Mouse (Mus musculus) left cerebral cortex, postnatal 4 days (tissue): Measurements from ENCODE around the gene Tbl3. TPM values are rescaled to one million over a fixed set of nuclear protein-coding genes. Genes with fewer than 3 reads are reported as not detected.
A peak's percentile ranks its signal among the peaks of the same experiment; 100 is the strongest.
"Not testable (repeated sequence)": the region's sequence is repeated elsewhere in the genome, so short reads cannot be mapped to it uniquely, and the experiment has no call there.

Experiments used
- DNase-seq: peaks from one replicate; pipeline ENCODE4 v3.0.0-alpha.2; 2022
- intact Hi-C: fragments of 180-260 bp; cut with DNase I; formaldehyde crosslinking; loops from one replicate; pipeline ENCODE4 v1.15.1; 2025
- total RNA-seq, 2 experiments: library from RNA; stranded (reverse); gene quantifications; 2 replicates each; pipeline ENCODE4 v1.2.3; 2021

Gene Tbl3
- total RNA-seq, 2 experiments from 2014 or later, result 34.8 to 36.6 TPM

DNA sequence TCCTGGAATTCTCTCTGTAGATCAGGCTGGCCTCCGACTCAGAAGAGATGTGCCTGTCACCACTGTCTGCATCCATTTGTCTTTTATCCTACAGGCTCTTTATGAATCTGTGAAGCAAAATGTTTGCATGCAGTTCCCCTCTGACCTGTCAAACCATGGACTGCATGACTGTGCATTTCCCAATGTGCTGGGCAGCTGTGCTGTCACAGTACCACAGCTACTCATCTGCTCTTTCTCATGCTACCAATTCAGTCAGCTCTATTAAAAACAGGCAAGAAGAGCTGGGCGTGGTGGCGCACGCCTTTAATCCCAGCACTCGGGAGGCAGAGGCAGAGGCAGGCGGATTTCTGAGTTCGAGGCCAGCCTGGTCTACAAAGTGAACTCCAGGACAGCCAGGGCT lies 40.4 kb downstream of the Tbl3 start:
- DNase-seq, intact Hi-C loops: not testable (repeated sequence)

DNA sequence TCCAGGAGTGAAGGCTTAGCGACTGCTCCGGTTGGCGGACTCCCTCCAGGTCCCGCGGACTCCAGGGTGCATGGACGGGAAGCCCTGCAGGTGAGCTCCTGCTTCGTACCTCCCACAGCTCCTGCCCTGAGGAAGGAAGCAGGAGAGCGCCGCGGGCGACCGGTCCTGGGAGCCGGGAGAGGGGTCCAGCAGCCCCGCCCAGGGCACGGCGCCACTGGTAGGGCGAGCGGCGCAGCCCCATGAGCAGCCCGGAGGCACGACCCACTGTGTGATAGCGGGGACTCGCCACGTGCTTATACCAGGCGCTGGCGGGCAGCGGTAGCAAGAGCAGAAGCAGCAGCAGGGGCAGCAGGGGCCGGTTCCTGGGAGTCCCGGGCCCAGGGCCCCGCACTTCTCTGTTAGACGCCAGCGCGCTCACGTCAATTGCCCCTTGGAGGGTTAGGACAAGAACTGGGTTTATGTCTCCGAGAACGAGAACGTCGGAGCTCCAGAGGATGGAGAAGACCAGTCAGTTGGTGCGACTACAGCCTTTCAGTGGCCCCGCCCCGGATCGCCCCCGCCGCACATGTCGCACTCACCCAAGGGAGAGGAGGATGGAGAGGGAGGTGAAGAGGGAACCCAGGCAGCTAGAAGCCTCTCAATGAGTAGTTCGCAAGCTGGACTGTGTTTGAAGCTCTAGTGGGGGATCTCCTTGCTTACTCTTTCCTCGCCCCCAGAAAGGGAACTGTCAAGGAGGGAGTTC lies 49.3 kb downstream of the Tbl3 start, which contains the start of gene Npw:
Gene Npw (minus strand): TSS at position 441 of the 742 bp plus-strand sequence.
- DNase-seq, result no peak

DNA sequence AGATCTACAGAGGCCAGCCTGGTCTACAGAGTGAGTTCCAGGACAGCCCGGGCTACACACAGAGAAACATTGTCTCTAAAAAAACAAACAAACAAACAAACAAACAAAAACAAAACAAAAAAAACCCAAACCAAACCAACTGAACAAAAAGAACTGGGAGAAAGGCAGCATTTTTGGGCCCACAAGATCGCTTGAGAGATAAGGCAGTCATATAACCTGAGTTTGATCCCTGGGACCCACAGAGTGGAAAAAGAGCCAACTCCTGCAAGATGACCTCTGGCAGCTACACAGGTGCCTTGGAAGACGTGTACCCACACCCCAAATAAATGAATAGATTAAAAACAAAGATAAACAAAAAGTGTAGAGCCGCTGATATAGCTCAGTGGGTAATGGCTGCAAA lies 52.5 kb downstream of the Tbl3 start:
- DNase-seq, result no peak
- intact Hi-C loops, result no loop called here

More for the DNA sequence above, 49.3 kb downstream of the Tbl3 start, which contains the start of gene Npw:
- intact Hi-C loops, result no loop called here

DNA sequence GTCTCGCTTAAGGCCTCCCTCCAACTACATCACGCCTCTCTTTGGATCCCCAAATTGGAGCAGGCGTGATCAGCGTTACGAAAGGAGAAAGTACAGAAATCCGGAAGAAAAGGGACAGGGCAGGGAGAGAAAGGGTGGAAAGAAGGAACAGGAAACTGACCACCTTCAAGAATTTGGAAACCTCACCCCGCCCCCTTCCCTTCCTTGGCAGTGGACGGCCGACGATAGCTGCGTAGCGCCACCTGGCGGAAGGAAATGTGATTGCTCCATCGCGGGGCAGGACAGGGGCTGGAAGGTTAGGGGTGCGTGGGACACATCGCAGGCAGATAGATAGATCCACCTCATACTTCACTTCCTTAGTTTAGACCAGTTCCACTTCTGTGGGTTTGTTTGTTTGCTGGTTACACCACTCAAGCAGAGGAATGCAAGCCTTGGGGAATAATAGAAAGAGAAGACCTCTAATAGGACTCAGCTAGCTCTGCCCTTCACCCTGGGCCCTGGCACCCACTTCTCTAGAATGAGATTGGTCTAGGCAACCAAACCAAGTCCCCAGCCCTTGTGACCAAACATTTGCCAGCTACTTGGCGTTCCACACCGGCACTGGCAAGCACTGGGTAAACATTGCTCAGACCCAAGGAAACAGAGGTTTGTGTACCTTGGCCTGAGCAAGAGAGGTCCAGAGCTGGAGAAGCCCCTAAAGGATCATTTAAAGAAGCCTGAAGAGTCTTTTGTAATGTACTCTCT lies 53.3 kb downstream of the Tbl3 start:
- intact Hi-C loops, result no loop called here

DNA sequence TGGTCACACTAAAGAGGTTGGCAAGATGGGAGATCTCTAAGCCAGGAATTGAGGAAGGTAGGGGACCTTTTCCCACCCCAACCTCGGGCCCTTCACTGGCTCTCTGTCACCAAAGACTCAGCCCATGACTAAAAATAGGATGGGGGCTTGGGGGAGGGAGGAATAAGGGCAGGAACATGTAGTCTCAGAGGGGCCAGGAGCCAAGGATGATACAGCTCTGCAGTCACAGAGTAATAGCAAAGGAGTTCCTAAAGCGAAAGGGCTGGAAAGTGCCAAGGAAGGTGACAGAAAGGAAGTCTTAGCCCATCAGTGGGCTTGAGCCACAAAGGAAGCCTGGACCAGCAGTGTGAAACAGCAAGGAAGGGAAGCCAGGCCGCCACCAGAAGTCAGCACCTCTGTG lies 55.6 kb downstream of the Tbl3 start:
- intact Hi-C loops, result no loop called here
- DNase-seq, result no peak

More for the DNA sequence above, 53.3 kb downstream of the Tbl3 start:
- DNase-seq, result peak; percentile 78

DNA sequence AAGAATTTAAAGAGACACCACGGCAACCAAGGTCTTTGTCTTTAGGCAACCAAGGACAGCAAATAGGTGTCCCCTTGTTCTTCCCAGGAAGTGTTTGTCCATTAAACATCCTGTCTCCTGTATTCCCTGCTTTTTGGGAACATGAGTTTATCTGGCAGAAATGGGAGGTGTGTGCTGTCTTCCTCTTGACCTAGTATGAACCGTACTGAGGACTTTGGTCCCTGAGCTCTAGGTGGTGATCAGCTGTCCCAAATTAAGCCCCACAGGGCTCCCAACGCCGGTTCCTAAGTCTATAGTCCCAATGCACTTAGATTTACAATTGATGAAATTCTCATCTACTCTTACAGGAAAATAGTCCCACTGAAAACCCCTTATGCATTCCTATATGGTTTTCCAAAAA lies 56.7 kb downstream of the Tbl3 start:
- intact Hi-C loops, result no loop called here
- DNase-seq, result no peak

DNA sequence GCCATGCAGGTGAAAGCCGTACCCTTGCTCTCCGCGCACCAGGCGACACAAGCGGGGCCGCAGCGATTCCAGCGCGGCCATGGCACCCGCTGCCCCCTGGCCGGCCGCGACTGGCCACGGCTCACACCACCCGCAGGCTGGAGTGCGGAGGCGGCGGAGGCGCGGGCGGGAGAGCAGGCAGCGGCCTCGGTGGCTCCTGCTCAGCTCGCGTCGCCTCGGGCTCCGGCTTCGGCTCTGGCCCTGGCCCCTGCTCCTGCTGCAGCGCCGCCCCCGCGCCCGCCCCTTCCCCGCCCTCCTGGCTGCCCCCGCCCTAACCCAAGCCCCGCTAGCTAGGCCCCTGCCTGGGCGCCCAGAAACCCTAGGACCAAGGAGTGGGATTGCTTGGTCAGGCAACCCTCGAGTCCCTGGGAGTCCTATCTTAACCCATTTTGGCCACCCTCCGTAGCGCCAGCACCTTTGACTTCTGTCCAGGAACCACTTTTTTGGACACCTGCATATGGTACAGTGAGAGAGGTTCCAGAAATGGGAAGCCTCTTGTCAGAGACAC lies 57.3 kb downstream of the Tbl3 start, which contains the start of gene Slc9a3r2:
Gene Slc9a3r2 (minus strand): TSS at position 258 of the 547 bp plus-strand sequence.
- intact Hi-C loops, result no loop called here

DNA sequence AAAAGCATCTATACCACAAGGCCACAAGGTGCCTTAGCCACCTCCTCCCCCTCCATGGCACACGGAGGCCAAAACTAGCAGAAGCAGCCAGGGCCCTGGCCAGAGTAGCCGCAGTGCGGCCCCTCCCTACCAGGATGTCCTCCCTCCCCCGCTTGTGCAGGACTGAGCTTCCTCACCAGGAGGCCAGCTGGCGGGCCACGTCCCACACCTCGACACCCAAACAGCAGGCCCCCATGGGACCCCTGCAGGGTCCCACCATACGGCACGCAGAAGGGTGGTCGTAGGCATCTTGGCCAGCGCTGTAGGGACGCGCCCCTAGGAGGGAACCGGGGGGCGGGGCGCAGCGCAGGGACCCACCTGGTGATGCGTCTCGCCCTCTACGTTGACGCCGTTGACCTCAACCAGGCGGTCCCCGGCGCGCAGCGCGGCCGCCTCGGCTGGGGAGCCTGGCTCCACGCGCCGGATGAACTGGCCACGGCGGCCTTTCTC lies 57.8 kb downstream of the Tbl3 start:
- peak; percentile 26 for DNase-seq
- intact Hi-C loops, result no loop called here

More for the DNA sequence above, 57.3 kb downstream of the Tbl3 start, which contains the start of gene Slc9a3r2:
- peak; percentile 65 for DNase-seq

DNA sequence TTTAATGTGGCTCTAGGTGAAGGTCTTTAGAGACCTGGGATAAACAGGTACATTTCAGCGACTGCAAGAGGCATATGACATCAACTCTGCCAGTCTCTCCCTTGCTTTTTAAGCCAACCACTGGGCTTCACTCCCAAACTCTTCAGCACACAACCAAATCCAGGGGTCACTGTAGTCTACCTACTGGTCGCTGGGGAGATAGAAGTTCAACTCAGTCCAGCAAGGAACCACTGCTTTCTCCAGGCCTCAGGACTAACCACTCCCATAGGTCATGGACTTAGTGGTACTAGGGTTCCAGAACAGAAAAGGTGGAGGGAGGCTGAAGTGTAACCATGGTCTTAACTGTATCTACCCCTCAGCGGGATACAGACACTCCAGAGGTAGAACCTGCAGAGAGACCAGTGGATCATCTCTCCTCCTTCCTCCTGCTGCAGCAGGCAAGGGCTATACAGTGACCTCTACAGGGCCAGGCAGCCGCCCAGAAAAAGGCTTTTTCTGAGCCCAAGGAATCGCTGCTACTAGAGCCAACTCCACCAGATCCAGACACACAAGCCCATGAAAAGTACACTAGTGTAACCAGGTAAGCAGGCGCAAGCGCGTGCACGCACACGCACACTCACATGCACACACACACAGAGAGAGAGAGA lies 58.6 kb downstream of the Tbl3 start:
- intact Hi-C loops, result no loop called here
- DNase-seq, result no peak

Other genes starting within 250 kb of the Tbl3 start
- 10 to 100 TPM; 39.0 to 41.7 TPM for gene E4f1, start 237.3 kb downstream of the Tbl3 start, total RNA-seq
- 10 to 100 TPM; 45.3 to 45.9 TPM for gene Pgp, start 237.3 kb downstream of the Tbl3 start, total RNA-seq
- gene Bricd5, start 233.8 kb downstream of the Tbl3 start, total RNA-seq, result under 1 TPM; 0.54 to 0.92 TPM
- gene Mlst8, start 228.6 kb downstream of the Tbl3 start, total RNA-seq, result 10 to 100 TPM; 33.4 to 39.1 TPM
- gene Caskin1, start 219.1 kb downstream of the Tbl3 start, total RNA-seq, result 100 to 1,000 TPM; 158 to 180 TPM
- 100 to 1,000 TPM; 166 to 172 TPM for gene Traf7, start 179.7 kb downstream of the Tbl3 start, total RNA-seq
- 10 to 100 TPM; 12.2 to 12.5 TPM for gene Rab26, start 173.4 kb downstream of the Tbl3 start, total RNA-seq
- 10 to 100 TPM; 75.0 to 91.3 TPM for gene Pkd1, start 157.8 kb downstream of the Tbl3 start, total RNA-seq
- 100 to 1,000 TPM; 152 to 158 TPM for gene Tsc2, start 75.0 kb downstream of the Tbl3 start, total RNA-seq
- 1 to 10 TPM; 7.0 to 8.5 TPM for gene Nthl1, start 75.0 kb downstream of the Tbl3 start, total RNA-seq
- 10 to 100 TPM; 40.2 to 43.6 TPM for gene Slc9a3r2, start 57.3 kb downstream of the Tbl3 start, total RNA-seq
- under 1 TPM in 1 of 2 experiments, not detected in 1; 0.66 TPM for gene Npw, start 49.2 kb downstream of the Tbl3 start, total RNA-seq
- 10 to 100 TPM; 45.5 to 48.5 TPM for gene Zfp598, start 38.0 kb downstream of the Tbl3 start, total RNA-seq
- gene Syngr3, start 17.7 kb downstream of the Tbl3 start, total RNA-seq, result 100 to 1,000 TPM; 164 to 176 TPM
- gene Gfer, start 11.5 kb downstream of the Tbl3 start, total RNA-seq, result 10 to 100 TPM; 21.0 to 22.7 TPM
- gene Noxo1, start 11.4 kb downstream of the Tbl3 start, total RNA-seq, result 1 to 10 TPM; 5.6 to 7.2 TPM
- gene Rnf151, start 10.4 kb upstream of the Tbl3 start, total RNA-seq, result not detected
- 100 to 1,000 TPM; 619 to 676 TPM for gene Rps2, start 10.5 kb upstream of the Tbl3 start, total RNA-seq
- gene Ndufb10, start 16.8 kb upstream of the Tbl3 start, total RNA-seq, result 100 to 1,000 TPM; 130 to 145 TPM
- not detected for gene Rpl3l, start 20.2 kb upstream of the Tbl3 start, total RNA-seq
- 10 to 100 TPM; 36.6 to 42.7 TPM for gene Msrb1, start 29.0 kb upstream of the Tbl3 start, total RNA-seq
- gene Hs3st6, start 45.3 kb upstream of the Tbl3 start, total RNA-seq, result not detected
- not detected for gene Meiob, start 96.6 kb upstream of the Tbl3 start, total RNA-seq
- 10 to 100 TPM; 48.0 to 50.0 TPM for gene Hagh, start 132.5 kb upstream of the Tbl3 start, total RNA-seq
- 10 to 100 TPM; 13.1 to 13.8 TPM for gene Fahd1, start 142.7 kb upstream of the Tbl3 start, total RNA-seq
- under 1 TPM in 1 of 2 experiments, not detected in 1; 0.22 TPM for gene Igfals, start 158.3 kb upstream of the Tbl3 start, total RNA-seq
- gene Nubp2, start 178.7 kb upstream of the Tbl3 start, total RNA-seq, result 10 to 100 TPM; 35.9 to 39.3 TPM
- 10 to 100 TPM; 43.6 to 46.0 TPM for gene Spsb3, start 179.0 kb upstream of the Tbl3 start, total RNA-seq
- gene Eme2, start 187.4 kb upstream of the Tbl3 start, total RNA-seq, result 10 to 100 TPM; 36.2 to 36.4 TPM
- gene Mrps34, start 187.5 kb upstream of the Tbl3 start, total RNA-seq, result 10 to 100 TPM; 48.9 to 50.0 TPM
- gene Nme3, start 188.8 kb upstream of the Tbl3 start, total RNA-seq, result 10 to 100 TPM; 38.7 to 43.0 TPM
- 100 to 1,000 TPM; 255 to 270 TPM for gene Mapk8ip3, start 229.3 kb upstream of the Tbl3 start, total RNA-seq